Mouse (Mus musculus): Measurements from ENCODE around the gene Tmcc1.
"Not testable (repeated sequence)": the region's sequence is repeated elsewhere in the genome, so short reads cannot be mapped to it uniquely, and the experiment has no call there.

The Tmcc1 gene

DNA sequence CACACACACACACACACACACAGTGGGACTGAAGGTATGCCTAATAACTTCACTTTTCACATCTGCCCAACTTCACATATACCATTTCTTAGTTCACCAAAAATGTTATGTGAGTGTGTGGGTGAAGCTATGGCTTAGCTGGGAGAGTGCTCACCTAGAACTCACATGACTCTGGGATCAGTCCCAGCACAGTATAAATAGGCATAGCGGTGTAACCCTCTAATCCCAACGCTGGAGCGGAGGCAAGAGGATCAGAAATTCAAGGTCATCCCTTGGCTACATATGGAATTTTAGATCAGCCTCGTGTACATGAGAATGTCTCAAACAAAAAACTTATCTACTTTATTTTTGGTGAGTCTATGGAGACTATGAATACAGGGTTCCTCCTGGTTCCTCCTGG lies 119.7 kb downstream of the Tmcc1 start:
- DNase-seq (ENCODE audit: low read depth) = no peak

DNA sequence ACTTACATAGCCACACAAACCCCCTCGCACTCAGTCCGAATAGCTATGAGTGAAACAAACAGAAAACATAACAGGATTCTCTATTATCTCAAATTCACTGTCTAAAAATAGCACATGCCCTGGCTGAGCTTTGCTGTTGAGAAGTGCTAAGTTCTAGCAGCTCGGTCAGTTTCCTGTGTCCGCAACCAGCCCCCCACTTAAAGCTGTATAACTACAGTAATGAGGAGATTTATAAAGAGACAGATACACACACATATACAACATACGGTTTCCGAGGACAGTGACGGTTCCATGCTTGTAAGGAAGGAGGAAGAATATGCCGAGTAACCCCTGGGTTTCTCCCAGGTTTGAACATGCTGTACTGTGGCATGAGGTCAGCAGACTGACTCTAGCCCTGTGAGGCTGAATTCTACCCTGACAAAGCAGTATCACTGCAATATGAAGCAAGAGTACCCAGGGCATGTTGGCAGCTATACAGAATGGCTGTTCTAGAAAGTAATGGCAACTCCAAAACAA lies 120.5 kb downstream of the Tmcc1 start:
- no peak for DNase-seq (ENCODE audit: low read depth)

DNA sequence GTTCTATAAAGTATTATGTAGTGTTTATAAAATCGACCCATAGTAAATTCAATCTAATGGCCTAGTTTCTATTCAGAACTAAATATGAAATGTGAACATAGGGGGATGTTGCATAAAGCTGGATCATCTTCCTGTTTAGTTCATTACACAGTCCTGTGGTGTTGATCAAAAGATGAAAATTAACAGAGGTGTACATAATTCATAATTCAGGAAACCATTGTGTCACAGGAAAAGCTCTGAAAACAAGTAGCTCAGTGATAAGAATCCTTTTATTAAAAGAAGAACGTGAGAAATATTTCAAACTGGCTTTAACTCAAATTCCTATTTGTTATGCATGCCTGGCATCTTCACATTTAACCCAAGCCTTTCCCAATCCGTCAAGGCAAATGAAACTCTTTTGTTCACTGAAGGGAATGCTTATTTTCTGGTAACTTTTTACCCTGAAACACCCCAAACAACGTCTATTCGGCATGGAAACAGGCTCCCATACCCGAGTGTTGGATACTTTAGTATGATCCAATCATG lies 121.0 kb downstream of the Tmcc1 start:
- no peak for DNase-seq (ENCODE audit: low read depth)

DNA sequence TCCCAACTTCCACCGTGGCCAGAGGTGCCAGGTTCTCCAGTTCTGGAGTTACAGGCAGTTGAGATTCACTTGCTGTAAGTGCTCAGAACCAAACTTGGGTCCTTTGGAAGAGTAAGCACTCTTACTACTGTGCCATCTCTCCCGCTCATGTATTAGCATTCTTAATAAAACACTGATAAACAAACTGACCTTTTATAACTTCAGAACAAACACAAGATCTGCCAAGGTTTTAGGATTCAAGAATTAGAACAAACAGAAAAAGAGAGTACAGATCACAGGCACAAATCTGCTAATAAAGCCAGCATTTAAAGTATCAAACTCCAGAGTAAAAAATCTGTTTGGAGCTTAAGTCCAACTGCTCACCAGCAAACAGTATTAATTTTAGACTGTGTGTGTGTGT lies 121.5 kb downstream of the Tmcc1 start:
- no peak for DNase-seq (ENCODE audit: low read depth)

- DNase-seq (ENCODE audit: low read depth) = no peak
Measured at GRCm38 (mm10) chr6:116070558-116070957, 122.7 kb downstream of the Tmcc1 start.

GRCm38 (mm10) chr6:116063516-116063915 lies 129.8 kb downstream of the Tmcc1 start:
- no peak for DNase-seq (ENCODE audit: low read depth)

- DNase-seq (ENCODE audit: low read depth) = not testable (repeated sequence)
Measured at GRCm38 (mm10) chr6:116059542-116059941, 133.7 kb downstream of the Tmcc1 start.

DNA sequence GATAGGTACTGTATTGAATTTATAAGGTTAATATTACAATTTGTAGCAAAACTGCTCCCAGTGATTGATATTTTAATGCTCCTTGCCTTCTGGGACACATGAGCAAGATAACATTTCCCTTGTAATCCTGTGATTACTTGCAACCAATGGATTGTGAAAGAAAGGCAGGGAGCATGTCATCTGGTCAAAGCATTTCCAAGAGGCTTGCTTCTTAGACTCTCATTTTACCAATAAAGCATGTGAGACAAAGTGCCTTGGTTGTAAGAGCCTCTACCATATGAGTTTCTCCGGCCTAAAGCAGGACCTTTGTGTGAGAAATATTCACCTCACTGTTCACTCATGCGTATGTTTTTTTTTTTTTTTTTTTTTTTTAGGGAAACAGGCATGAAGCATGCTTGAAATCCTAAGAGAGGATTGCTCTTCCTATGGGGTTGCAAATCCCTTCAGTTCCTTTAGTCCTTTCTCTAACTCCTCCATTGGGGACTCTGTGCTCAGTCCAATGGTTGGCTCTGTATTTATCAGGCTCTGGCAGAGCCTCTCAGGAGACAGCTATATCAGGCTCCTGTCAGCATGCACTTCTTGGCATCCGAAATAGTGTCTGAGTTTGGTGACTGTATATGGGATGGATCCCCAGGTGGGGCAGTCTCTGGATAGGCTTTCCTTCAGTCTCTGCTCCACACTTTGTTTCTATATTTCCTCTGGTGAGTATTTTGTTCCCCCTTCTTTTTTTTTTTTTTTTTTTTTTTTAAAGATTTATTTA lies 134.6 kb downstream of the Tmcc1 start:
- DNase-seq (ENCODE audit: low read depth) = no peak

- no peak for DNase-seq (ENCODE audit: low read depth)
Measured at GRCm38 (mm10) chr6:116056676-116057264, 136.5 kb downstream of the Tmcc1 start.

- DNase-seq (ENCODE audit: low read depth) = no peak
Measured at GRCm38 (mm10) chr6:116055766-116056165, 137.5 kb downstream of the Tmcc1 start.

DNA sequence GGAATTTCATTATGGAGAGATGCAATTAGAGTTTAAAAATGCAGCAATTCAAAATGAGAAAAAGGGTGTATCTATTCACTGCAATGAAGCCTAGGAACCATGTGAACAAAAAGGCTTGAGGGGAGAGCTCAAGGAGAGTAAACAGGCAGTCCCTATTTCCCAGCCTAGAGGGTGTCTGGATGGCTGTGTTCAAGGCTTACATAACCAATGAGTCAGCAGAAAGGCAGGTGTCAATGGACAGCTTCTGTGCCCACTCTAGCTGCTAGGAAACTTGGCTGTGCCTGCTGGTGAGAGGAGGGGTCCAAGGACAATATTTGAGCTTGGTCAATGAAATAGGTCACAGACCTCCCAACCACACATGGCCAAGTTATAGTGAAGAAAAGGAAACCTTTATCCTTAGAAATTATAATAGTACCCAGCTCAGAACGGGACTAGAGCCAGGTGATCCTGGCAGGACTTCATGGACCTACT lies 138.2 kb downstream of the Tmcc1 start:
- DNase-seq (ENCODE audit: low read depth) = no peak

DNA sequence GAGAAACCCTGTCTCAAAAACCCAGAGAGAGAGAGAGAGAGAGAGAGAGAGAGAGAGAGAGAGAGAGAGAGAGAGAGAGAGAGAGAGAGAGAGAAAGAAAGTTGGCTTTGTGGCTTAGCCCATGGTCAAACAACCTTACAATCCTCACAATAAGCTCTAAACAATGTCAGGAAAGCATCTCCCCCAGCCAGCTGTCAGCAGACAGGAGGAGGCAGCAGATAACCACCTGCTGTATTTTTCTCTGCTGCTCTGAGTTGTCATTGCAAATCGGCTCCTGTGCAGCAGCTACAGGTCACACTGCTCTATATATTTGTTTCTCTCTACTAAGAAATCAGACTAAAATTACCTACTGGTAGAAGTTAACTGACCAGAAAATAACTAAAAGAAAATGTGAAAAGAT lies 145.4 kb downstream of the Tmcc1 start:
- DNase-seq (ENCODE audit: low read depth) = no peak

- DNase-seq (ENCODE audit: low read depth) = no peak
Measured at GRCm38 (mm10) chr6:116047366-116047765, 145.9 kb downstream of the Tmcc1 start.

DNA sequence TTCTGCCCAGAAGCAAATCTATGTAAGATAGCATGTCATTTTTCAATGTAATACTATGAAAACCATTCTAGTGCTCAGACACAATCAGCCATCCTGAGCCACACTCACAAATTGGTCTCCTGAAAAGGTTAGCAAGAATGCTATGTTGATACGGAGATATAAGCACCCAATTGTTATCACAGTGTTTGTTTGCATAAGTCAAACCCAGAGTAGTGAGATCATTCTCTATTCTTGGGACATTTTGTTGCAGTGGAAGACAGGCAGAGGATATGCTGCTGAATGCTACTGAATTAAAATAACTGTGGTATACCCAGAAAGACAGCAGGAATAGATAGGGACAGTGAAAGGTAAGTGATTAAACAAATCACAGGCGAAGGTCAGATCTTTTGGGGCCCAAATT lies 149.2 kb downstream of the Tmcc1 start:
- no peak for DNase-seq (ENCODE audit: low read depth)

DNA sequence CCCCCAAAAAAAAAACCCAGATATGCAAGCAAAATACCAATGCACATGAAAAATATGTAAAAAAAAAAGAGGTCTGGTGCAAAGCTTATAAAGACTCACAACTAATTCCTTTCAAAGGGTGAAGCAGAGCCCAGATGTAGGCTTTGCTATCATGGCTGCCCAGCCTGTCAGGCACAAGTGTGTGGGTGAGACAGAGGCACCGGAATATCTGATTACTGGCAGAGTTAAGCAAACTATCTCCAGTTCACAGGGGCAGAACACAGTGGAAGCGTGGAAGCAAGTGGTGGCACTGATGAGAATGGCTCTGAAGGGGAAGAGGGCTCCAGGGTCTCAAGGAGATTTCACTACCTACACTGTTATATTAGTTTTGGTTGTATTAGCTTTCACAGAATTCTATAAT lies 155.1 kb downstream of the Tmcc1 start:
- DNase-seq (ENCODE audit: low read depth) = no peak

DNA sequence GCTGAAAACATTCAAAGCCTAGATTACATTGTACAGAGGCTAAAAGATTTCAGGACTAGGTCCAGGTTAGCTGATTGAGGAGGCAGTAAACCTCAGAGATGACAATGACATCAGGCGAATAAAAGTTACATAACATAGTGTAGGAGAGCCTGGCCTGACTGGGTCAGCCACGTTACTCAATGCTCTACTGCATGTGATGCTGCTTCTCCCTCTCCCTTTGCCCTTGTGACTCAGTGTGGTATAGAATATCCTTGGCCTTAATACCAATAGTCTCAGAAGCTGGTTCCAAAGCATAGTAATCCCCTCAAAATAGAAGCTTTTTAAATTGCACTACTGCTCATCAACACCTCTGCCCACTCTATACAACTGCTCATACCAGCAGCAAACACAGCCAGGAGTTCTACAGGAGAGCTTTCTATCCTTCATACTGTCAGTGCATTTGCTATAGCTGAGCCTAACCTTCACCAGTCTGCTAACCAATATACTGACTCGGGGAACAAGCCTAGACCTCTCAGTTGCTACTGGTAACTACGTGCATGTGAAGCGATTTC lies 155.9 kb downstream of the Tmcc1 start:
- no peak for DNase-seq (ENCODE audit: low read depth)

- no peak for DNase-seq (ENCODE audit: low read depth)
Measured at GRCm38 (mm10) chr6:116036555-116036954, 156.7 kb downstream of the Tmcc1 start.

GRCm38 (mm10) chr6:116031052-116031451 lies 162.2 kb downstream of the Tmcc1 start:
- no peak for DNase-seq (ENCODE audit: low read depth)

GRCm38 (mm10) chr6:116024666-116025065 lies 168.6 kb downstream of the Tmcc1 start:
- no peak for DNase-seq (ENCODE audit: low read depth)

DNA sequence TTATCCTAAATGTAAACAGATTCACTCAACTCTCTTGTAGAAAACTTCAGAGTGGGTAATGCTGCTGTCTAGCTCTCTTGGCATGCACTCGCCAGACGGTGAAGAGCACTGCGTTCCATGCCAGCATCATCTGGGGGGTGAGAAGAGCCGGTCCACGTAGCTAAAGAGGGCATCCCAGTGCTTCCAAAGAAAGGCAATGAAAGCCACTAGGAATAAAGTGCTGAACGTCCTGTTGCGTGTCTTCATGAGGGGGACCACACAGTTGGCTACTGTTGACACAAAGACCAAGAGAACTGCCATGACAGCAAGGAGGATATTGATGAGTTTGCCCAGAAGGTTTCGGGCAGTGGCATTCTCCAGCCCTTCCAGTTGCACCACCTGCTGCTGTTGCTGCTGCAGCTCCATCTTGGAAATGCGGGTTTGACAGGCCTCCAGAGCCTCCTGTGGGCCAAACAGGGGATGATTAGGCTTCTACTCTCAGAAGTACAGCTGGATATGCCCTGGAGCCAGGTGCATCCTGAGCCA lies 171.3 kb downstream of the Tmcc1 start:
- no peak for DNase-seq (ENCODE audit: low read depth)

GRCm38 (mm10) chr6:116015902-116016301 lies 177.4 kb downstream of the Tmcc1 start:
- DNase-seq (ENCODE audit: low read depth) = no peak

GRCm38 (mm10) chr6:116014111-116014510 lies 179.2 kb downstream of the Tmcc1 start:
- DNase-seq (ENCODE audit: low read depth) = no peak

- no peak for DNase-seq (ENCODE audit: low read depth)
Measured at GRCm38 (mm10) chr6:116013687-116014086, 179.6 kb downstream of the Tmcc1 start.

All from naive thymus-derived CD4-positive, alpha-beta T cell, adult 2 months (primary cell).